Mouse (Mus musculus) MEL (cell line): ENCODE results near the gene Sox15. TPM values are rescaled to one million over a fixed set of nuclear protein-coding genes. Genes with fewer than 3 reads are reported as not detected.

Experiments
- DNase-seq: peaks from one replicate; pipeline ENCODE4 v3.0.0; 2011; ENCODE audit warnings: low read depth, low spot score
- H3K27ac ChIP-seq: 2 replicates; pipeline ENCODE4 v1.5.1; 2012; ENCODE audit warnings: low read depth, mild to moderate bottlenecking, control low read depth, low read length, moderate library complexity; ENCODE audit not compliant: control insufficient read depth
- H3K27me3 ChIP-seq, 2 experiments: fragments of 150-350 bp in 1 of 2; sonication (generic) in 1 of 2; 2 replicates each; pipeline ENCODE4 v1.6.1; 2012; ENCODE audit warnings: low read length in 2 of 2, mild to moderate bottlenecking in 2 of 2, improper control_type of control experiment in 1 of 2, moderate library complexity in 1 of 2; ENCODE audit not compliant: insufficient read depth in 2 of 2, control insufficient read depth in 1 of 2
- H3K36me3 ChIP-seq, 2 experiments: 2 replicates each; pipeline ENCODE4 v1.6.1; 2012 to 2014; ENCODE audit warnings: low read length in 2 of 2, improper control_type of control experiment in 1 of 2, inconsistent platforms in 1 of 2, mild to moderate bottlenecking in 1 of 2; ENCODE audit not compliant: insufficient read depth in 2 of 2, control insufficient read depth in 1 of 2
- H3K4me1 ChIP-seq, 2 experiments: fragments of 150-350 bp in 1 of 2; sonication (generic) in 1 of 2; 2 replicates each; pipeline ENCODE4 v1.6.1; 2012; ENCODE audit warnings: low read length in 2 of 2, improper control_type of control experiment in 1 of 2, mild to moderate bottlenecking in 1 of 2; ENCODE audit not compliant: insufficient read depth in 2 of 2, control insufficient read depth in 1 of 2
- H3K4me3 ChIP-seq, 2 experiments: fragments of 150-350 bp in 1 of 2; sonication (generic) in 1 of 2; 2 replicates each; pipeline ENCODE4 v1.5.1; 2012; ENCODE audit warnings: low read depth in 2 of 2, low read length in 2 of 2, mild to moderate bottlenecking in 2 of 2, moderate library complexity in 2 of 2, control low read depth in 1 of 2, improper control_type of control experiment in 1 of 2; ENCODE audit not compliant: control insufficient read depth in 1 of 2, insufficient read depth in 1 of 2
- H3K79me2 ChIP-seq: 2 replicates; pipeline ENCODE4 v1.6.1; 2012; ENCODE audit warnings: mild to moderate bottlenecking, low read length, moderate library complexity; ENCODE audit not compliant: control insufficient read depth, poor library complexity, insufficient read depth
- H3K9ac ChIP-seq: 2 replicates; pipeline ENCODE4 v1.6.1; 2012; ENCODE audit warnings: low read depth, mild to moderate bottlenecking, control low read depth, low read length, moderate library complexity; ENCODE audit not compliant: control insufficient read depth, poor library complexity, severe bottlenecking
- H3K9me3 ChIP-seq: fragments of 150-350 bp; sonication (generic); replicated peaks from 2 replicates; pipeline ENCODE4 v1.6.1; 2012; ENCODE audit warnings: mild to moderate bottlenecking, low read length, improper control_type of control experiment, moderate library complexity; ENCODE audit not compliant: insufficient read depth
- CHD2 ChIP-seq: IDR thresholded peaks from 2 replicates; pipeline ENCODE4 v1.6.1; 2011; ENCODE audit warnings: low read length, improper control_type of control experiment
- CTCF ChIP-seq, 3 experiments: IDR thresholded peaks in 2 of 3; conservative IDR thresholded peaks in 1 of 3; 2 replicates each; pipeline ENCODE4 v1.5.1; 2011 to 2012; ENCODE audit warnings: low read length in 3 of 3, low read depth in 2 of 3, mild to moderate bottlenecking in 2 of 3, improper control_type of control experiment in 1 of 3, inconsistent platforms in 1 of 3, mixed read lengths in 1 of 3, moderate library complexity in 1 of 3; ENCODE audit not compliant: control insufficient read depth in 1 of 3, insufficient read depth in 1 of 3, poor library complexity in 1 of 3, severe bottlenecking in 1 of 3
- ETS1 ChIP-seq: IDR thresholded peaks from 2 replicates; pipeline ENCODE4 v1.6.1; 2012; ENCODE audit warnings: low read depth, mild to moderate bottlenecking, inconsistent platforms, low read length, improper control_type of control experiment, moderate library complexity
- KAT2A ChIP-seq: conservative IDR thresholded peaks from 2 replicates; pipeline ENCODE4 v1.6.1; 2012; ENCODE audit warnings: low read depth, low read length, improper control_type of control experiment, inconsistent platforms
- MAFK ChIP-seq: IDR thresholded peaks from 2 replicates; pipeline ENCODE4 v1.6.1; 2011; ENCODE audit warnings: low read depth, mild to moderate bottlenecking, low read length, improper control_type of control experiment, borderline replicate concordance
- MAZ ChIP-seq: IDR thresholded peaks from 2 replicates; pipeline ENCODE4 v1.6.1; 2012; ENCODE audit warnings: low read depth, mild to moderate bottlenecking, inconsistent platforms, low read length, improper control_type of control experiment
- MEF2A ChIP-seq: IDR thresholded peaks from 2 replicates; pipeline ENCODE4 v1.6.1; 2014; ENCODE audit warnings: low read depth, mild to moderate bottlenecking, inconsistent platforms, low read length, improper control_type of control experiment; ENCODE audit not compliant: poor library complexity, insufficient replicate concordance, severe bottlenecking; ENCODE audit errors: extremely low read depth
- NRF1 ChIP-seq: IDR thresholded peaks from 2 replicates; pipeline ENCODE4 v1.6.1; 2014; ENCODE audit warnings: low read depth, mild to moderate bottlenecking, inconsistent platforms, low read length, improper control_type of control experiment, moderate library complexity; ENCODE audit not compliant: poor library complexity, insufficient read depth, severe bottlenecking
- TCF12 ChIP-seq: IDR thresholded peaks from 2 replicates; pipeline ENCODE4 v1.6.1; 2014; ENCODE audit warnings: low read depth, mild to moderate bottlenecking, inconsistent platforms, low read length, improper control_type of control experiment, moderate library complexity
- UBTF ChIP-seq: IDR thresholded peaks from 2 replicates; pipeline ENCODE4 v1.6.1; 2012; ENCODE audit warnings: low read depth, mild to moderate bottlenecking, inconsistent platforms, low read length, improper control_type of control experiment, moderate library complexity, borderline replicate concordance; ENCODE audit not compliant: insufficient read depth
- USF2 ChIP-seq, 2 experiments: IDR thresholded peaks; 2 replicates each; pipeline ENCODE4 v1.6.1; 2011 to 2012; ENCODE audit warnings: improper control_type of control experiment in 2 of 2, low read length in 2 of 2, borderline replicate concordance in 1 of 2, inconsistent platforms in 1 of 2, low read depth in 1 of 2, mild to moderate bottlenecking in 1 of 2; ENCODE audit not compliant: insufficient read depth in 1 of 2
- ZMIZ1 ChIP-seq: IDR thresholded peaks from 2 replicates; pipeline ENCODE4 v1.6.1; 2012; ENCODE audit warnings: low read depth, mild to moderate bottlenecking, inconsistent platforms, low read length, improper control_type of control experiment, moderate library complexity
- ZNF384 ChIP-seq: IDR thresholded peaks from 2 replicates; pipeline ENCODE4 v1.6.1; 2012; ENCODE audit warnings: low read depth, mild to moderate bottlenecking, inconsistent platforms, low read length, improper control_type of control experiment
- polyA plus RNA-seq, 2 experiments: library from polyadenylated mRNA; stranded (reverse) in 1 of 2; unstranded in 1 of 2; fragments of >175 nt in 1 of 2; fragments of >200 nt in 1 of 2; gene quantifications; 2 replicates each; pipeline versions ENCODE4 v1.2.1 to v1.2.4; 2012; ENCODE audit warnings: low replicate concordance in 2 of 2, low read depth in 1 of 2; ENCODE audit not compliant: insufficient read length in 2 of 2, insufficient read depth in 1 of 2, missing spikeins in 1 of 2
- total RNA-seq: library from RNA; depleted of rRNA; stranded (reverse); fragments of 300-350 nt; gene quantifications from 2 replicates; pipeline ENCODE4 v1.2.3, GENCODE M21; 2012

The Sox15 gene
- total and polyA plus RNA-seq, 3 experiments = 0.11 TPM; not detected in 2

DNA sequence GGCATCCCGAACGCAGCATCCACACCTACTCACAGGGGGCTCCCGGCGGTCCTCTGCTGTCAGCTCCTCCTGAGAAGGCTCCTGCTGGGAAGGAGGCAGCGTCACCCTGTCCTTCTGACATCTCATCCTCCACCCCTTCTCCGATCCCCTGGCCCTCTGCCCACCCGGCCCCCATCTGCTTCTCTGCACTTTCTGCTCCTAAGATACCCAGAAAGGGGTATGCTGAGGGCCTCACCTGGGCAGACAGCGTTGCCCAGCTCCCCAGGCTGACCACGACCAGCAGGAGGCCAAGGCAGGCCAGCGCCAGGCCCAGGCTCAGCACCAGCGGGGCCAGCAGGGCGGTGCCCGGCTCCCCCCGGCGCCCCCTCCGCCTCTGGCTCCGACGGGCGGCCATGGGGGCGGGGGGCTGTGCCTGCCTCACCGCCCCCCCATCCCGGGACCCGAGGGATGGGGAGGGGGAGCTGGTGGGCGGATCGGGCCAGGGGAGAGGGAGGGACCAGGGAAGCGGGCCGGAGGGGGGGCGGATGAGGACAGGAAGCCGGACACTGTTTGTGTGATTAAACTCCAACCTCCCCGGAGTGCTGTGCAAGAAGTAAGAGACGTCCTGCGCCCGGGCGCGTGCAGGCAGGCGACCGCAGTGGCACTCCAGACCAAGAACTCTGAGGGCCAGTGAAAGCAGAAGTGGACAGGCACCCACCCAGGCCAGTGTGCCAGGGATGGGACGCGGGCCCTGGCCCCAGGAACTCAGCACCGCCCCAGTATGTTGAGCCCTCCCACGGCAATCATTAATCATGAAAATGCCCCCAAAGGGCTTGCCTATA is 40.5 kb downstream of the Sox15 start, which contains the start of the genes Tnfsf12 and Tnfsfm13:
Gene Tnfsf12, minus strand, starts transcription at position 489 of the 821 bp plus-strand sequence.
Gene Tnfsfm13, minus strand, starts transcription at position 738 of the 821 bp plus-strand sequence.
- DNase-seq = no peak
- TF ChIP-seq ZMIZ1 (no peak), ZNF384 (no peak)
- TF ChIP-seq, all 39 proteins: peak for 0
- no peaks in the 10 kb centered on the region for H3K27me3 ChIP-seq
- no peak within 1 kb of the TSS for H3K27ac ChIP-seq
- no peak within 1 kb of the TSS for H3K9ac ChIP-seq
- no peaks in the 10 kb centered on the region for H3K9me3 ChIP-seq
- peaks cover 0 to 14% of the 10 kb centered on the region in 2 experiments; a peak in 3 of 4 replicates for H3K4me1 ChIP-seq
- peaks cover 0 to 5% of the 10 kb centered on the region in 2 experiments; a peak in 1 of 4 replicates for H3K36me3 ChIP-seq
- H3K4me3 ChIP-seq = no peak within 1 kb of the TSS
- H3K79me2 ChIP-seq = no peaks in the 10 kb centered on the region

DNA sequence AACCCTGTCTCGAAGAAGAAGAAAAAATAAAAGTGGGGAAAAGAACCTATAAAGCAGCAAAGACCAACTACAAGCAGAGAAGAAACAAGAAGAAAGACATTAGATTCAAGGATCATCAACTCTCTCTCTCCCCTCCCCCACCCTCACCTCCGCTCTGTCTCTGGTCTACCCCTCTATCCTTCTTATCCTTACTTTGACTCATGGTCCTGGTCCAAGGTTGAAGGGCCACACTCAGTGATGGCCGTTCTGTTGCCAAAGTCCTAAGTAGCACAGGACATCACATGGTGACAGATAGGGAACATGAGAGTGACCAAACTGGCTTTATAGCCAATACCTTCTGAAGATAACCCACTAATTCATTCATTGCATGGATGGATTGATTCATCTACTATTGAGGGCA is 42.3 kb downstream of the Sox15 start:
- TF ChIP-seq ETS1 (no peak), MAZ (no peak), UBTF (no peak), ZNF384 (no peak), MEF2A (no peak), NRF1 (no peak), MAFK (no peak), CHD2 (no peak)
- peaks cover 0 to 10% of the 10 kb centered on the region in 2 experiments; a peak in 3 of 4 replicates for H3K4me1 ChIP-seq
- no peak overlapping the region for H3K27ac ChIP-seq
- DNase-seq = no peak
- H3K36me3 ChIP-seq = peaks cover 0 to 5% of the 10 kb centered on the region in 2 experiments; a peak in 1 of 4 replicates
- no peak overlapping the region for H3K9ac ChIP-seq
- H3K4me3 ChIP-seq = no peak overlapping the region
- H3K9me3 ChIP-seq = no peaks in the 10 kb centered on the region
- H3K79me2 ChIP-seq = no peaks in the 10 kb centered on the region
- no peaks in the 10 kb centered on the region for H3K27me3 ChIP-seq

DNA sequence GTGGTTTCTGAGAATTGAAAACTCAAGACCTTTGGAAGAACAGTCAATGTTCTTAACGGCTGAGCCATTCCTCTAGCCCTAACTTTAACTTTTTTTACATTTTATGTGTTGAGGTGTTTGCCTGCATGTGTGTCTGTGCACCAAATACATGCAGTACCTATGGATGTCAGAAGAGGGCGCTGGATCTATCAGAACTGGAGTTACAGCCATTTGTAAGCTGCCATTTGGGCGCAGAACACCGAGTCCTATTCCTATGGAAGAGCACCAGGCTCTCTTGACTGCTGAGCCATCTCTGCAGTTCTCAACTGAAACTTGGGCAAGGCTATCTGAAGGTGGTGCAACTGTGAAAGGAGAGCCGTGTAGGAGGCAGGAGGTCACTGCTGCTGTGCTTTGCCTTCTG is 43.5 kb downstream of the Sox15 start:
- Histone ChIP-seq H3K36me3 (peaks cover 0 to 5% of the 10 kb centered on the region in 2 experiments; a peak in 1 of 4 replicates), H3K9me3 (no peaks in the 10 kb centered on the region), H3K27ac (no peak overlapping the region), H3K4me3 (no peak overlapping the region), H3K9ac (no peak overlapping the region), H3K27me3 (no peaks in the 10 kb centered on the region)
- no peak for DNase-seq
- no peak for TF ChIP-seq USF2 (IDR thresholded peaks at IDR 0.05; ENCODE audit: borderline replicate concordance in 1 of 2, insufficient read depth in 1 of 2, low read depth in 1 of 2, low read length in 2 of 2)
- TF ChIP-seq ETS1 = no peak
- TF ChIP-seq MAFK = no peak
- TF ChIP-seq CTCF (IDR thresholded peaks at IDR 0.05 in 2 of 3, conservative IDR thresholded peaks at IDR 0.05 in 1 of 3; ENCODE audit: control insufficient read depth in 1 of 3, insufficient read depth in 1 of 3, low read depth in 2 of 3, low read length in 3 of 3, poor library complexity in 1 of 3, severe bottlenecking in 1 of 3) = peak; percentile 14 to 45 (median 30); a peak in 4 of 6 replicates
- no peak for TF ChIP-seq TCF12
- no peak for TF ChIP-seq KAT2A
- TF ChIP-seq, all 39 proteins: peak for 1
- Histone ChIP-seq H3K79me2 (no peaks in the 10 kb centered on the region), H3K4me1 (peaks cover 0 to 7% of the 10 kb centered on the region in 2 experiments; a peak in 3 of 4 replicates)
